ENCODE assay signal across 8 mouse cellular contexts in the genomic region with DNA sequence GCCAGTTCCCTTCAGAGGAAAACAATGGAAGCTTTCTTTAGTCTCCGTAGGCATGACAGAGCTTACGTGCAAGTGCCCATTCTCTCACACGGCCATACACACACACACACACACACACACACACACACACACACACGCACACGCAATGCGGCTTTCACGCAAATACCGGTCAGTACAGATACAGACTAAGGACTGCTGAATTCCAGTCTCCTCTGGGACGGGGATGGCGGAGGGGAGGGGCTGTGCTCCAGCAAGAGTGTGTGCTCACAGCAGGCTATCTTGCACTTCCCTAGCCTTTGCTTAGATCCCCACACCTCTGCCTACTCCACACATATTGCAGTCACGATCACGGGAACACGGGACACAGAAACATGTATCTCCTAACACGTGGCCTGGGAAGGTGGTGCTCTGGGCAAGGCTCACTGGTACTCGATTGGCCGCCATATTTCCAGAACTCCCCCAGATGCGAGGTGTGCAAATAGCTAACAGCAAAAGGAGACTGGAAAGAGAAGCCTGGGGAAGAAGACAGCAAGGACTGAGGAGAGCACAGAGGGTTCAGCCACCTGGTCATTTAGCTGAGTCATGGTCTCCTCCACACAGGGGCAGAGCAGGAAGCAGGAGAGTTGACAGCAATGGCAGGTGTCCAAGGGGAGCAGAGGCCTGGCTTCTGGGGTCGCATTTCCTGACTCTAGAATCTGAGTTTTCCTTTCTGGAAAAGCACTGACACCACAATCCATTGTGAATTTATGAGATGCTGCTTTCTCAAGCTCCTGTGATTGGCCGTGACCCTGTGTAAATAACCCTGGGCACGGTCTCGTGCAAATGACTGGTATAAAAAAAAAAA. TPM values are rescaled to one million over a fixed set of nuclear protein-coding genes. Genes with fewer than 3 reads are reported as not detected.
DNase-seq lines count a peak whose midpoint lies in the region.

No protein-coding gene starts in this region.

- DNase-seq in embryo, embryonic 10 days (ENCODE audit: low spot score), result peak; percentile 41
- no peak for DNase-seq in embryo, embryonic 11 days
- DNase-seq in adrenal gland, postnatal 36 days, result peak; percentile 67 to 70
- DNase-seq in kidney, adult 18-20 months, result peak; percentile 64
- peak; percentile 10 for DNase-seq in lung, postnatal 25 days (ENCODE audit: low spot score)
- DNase-seq in urinary bladder, postnatal 25 days (ENCODE audit: low spot score), result no peak
- no peak for DNase-seq in gastrocnemius, adult 18-20 months (ENCODE audit: low spot score)
- no peak for DNase-seq in cerebellum, postnatal 36 days

RNA-seq across cellular contexts. Expression of a gene that starts 56.3 kb away (rescaled TPM):
- 10 to 100 TPM; 11.8 to 20.8 TPM for total RNA-seq in adrenal gland, postnatal 36 days (2021)
- total RNA-seq in gastrocnemius, adult 18-20 months (2021), result 1 to 10 TPM; 1.5 to 2.9 TPM

Comparison
In these comparisons a context has a peak if more than half of its experiments do, and no peak if none do; other contexts are left out.
1. DNase-seq: peak in embryo, embryonic 10 days (single experiment), adrenal gland, postnatal 36 days (2 of 2), kidney, adult 18-20 months (single experiment) and lung, postnatal 25 days (single experiment); none in embryo, embryonic 11 days (single experiment), urinary bladder, postnatal 25 days (single experiment), gastrocnemius, adult 18-20 months (single experiment) and cerebellum, postnatal 36 days (0 of 2).